Mouse (Mus musculus) embryo, embryonic 10.5 days (tissue): Measurements from ENCODE around the gene Gm17535.
A peak's percentile ranks its signal among the peaks of the same experiment; 100 is the strongest.
"Not testable (repeated sequence)": the region's sequence is repeated elsewhere in the genome, so short reads cannot be mapped to it uniquely, and the experiment has no call there.

Experiments
- DNase-seq: peaks from one replicate; pipeline ENCODE4 v3.0.0-alpha.2; 2015; ENCODE audit warnings: low spot score

The Gm17535 gene

GRCm38 (mm10) chr9:3024912-3025467 lies 9.4 kb upstream of the Gm17535 start, which contains the start of gene Gm10717:
Gene Gm10717, plus strand, starts transcription at chr9:3025417.
- not testable (repeated sequence) for DNase-seq

- DNase-seq: not testable (repeated sequence)
Measured at GRCm38 (mm10) chr9:3025653-3026052, 8.7 kb upstream of the Gm17535 start.

GRCm38 (mm10) chr9:3026136-3026535 lies 8.3 kb upstream of the Gm17535 start:
- DNase-seq: not testable (repeated sequence)

GRCm38 (mm10) chr9:3026741-3027140 lies 7.7 kb upstream of the Gm17535 start:
- DNase-seq: not testable (repeated sequence)

- DNase-seq: peak; percentile 70
Measured at GRCm38 (mm10) chr9:3027200-3027599, 7.2 kb upstream of the Gm17535 start.

GRCm38 (mm10) chr9:3029276-3030000 lies 5.0 kb upstream of the Gm17535 start:
- not testable (repeated sequence) for DNase-seq

- DNase-seq: peak; percentile 94
Measured at GRCm38 (mm10) chr9:3030677-3031318, 3.6 kb upstream of the Gm17535 start.

- not testable (repeated sequence) for DNase-seq
Measured at GRCm38 (mm10) chr9:3036577-3036976, 2.2 kb downstream of the Gm17535 start, which contains the start of gene Gm10715. Gene Gm10715, plus strand, starts transcription at chr9:3036877.

GRCm38 (mm10) chr9:3038161-3038560 lies 3.8 kb downstream of the Gm17535 start:
- peak; percentile 10 for DNase-seq
